Mouse (Mus musculus): ENCODE measurements around the gene Mapk1.
A peak's percentile ranks its signal among the peaks of the same experiment; 100 is the strongest.

The Mapk1 gene

DNA sequence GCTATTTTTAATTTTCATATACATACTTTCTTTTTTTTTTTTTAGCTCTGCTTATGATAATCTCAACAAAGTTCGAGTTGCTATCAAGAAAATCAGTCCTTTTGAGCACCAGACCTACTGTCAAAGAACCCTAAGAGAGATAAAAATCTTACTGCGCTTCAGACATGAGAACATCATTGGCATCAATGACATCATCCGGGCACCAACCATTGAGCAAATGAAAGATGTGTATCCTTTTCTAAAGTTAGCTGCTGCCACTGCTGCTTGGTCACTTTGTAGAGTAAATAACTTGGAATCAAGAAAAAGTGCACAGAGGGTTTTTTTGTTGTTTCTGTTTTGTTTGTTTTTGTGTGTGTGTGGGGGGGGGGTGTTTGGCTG, 32.7 kb downstream of the Mapk1 start:
- no peak for DNase-seq (ENCODE audit: low read depth)

DNA sequence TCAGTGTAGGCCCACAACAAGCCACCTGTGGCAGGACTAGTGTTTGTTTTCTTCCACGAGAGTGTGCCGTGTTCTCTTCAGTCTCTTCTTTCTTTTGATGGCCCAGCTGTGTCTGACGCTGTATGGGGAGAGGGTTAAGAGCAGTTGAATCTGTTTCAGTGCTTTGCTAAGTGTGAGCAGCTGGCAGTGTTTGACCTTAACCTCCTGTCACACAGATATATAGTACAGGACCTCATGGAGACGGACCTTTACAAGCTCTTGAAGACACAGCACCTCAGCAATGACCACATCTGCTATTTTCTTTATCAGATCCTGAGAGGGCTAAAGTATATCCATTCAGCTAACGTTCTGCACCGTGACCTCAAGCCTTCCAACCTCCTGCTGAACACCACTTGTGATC, 34.9 kb downstream of the Mapk1 start:
- DNase-seq (ENCODE audit: low read depth): no peak

DNA sequence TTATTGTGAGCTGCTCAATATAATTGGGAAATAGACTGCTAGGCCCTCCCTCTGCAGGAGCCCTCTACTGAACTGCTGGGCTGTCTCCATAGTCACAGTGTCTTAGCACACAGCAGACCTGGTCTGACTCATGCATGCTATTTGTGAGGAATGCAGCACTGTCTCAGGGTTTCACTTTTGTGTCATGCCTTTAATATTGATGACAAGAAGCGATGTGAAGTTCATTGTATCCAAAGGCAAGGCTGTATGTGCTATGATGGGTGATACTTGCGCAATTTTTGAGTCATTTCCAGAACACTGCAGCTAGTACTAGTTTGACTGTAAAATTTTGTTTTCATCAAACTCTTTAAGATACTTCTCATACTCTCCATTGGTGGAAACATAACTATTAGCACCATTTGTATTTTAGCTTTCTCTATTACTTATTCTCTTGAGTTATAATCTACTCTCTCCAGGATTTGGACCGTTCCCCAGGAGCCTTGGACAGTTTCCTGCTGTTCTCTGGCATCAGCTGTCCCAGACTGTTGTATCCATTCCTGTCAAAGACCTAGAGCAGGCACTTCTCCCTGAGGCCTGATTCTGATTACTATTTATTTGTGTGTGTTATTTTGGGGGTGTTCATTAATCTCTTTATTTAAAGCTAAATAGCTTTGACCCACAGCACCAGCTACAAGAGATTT, 41.4 kb downstream of the Mapk1 start:
- DNase-seq (ENCODE audit: low read depth): no peak

DNA sequence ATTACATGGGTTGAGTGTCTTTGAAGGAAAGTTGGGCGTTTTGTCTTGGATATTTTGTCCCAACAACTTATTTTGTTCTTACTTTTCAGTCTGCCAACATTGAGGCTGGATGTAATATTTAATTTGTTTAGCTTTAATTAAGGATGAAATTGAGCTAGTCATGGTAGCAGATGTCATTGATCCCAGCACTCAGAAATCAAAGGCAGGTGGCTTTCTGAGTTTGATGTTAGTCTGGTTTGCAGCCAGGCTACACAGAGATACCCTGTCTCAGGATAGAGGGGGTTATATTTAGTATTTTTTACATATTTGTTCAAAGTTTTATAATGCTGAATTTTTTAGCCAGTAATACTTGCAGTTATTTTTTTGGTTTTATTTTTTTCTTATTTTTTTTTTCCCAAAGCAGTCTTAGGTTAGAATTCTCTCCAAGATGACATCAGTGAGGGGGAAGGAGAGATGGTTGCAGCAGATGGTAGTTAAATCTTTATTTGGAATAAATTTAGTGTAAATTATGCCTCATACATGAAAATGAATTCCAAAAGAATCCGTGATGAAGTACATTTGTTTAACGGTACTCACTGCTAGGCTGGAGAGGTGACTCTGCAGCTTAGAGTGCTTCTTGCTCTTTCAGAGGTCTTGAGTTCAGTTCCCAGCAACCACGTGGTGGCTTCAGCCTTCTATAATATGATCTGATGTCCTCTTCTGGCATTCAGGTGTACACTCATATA, 47.0 kb downstream of the Mapk1 start:
- DNase-seq (ENCODE audit: low read depth): no peak

DNA sequence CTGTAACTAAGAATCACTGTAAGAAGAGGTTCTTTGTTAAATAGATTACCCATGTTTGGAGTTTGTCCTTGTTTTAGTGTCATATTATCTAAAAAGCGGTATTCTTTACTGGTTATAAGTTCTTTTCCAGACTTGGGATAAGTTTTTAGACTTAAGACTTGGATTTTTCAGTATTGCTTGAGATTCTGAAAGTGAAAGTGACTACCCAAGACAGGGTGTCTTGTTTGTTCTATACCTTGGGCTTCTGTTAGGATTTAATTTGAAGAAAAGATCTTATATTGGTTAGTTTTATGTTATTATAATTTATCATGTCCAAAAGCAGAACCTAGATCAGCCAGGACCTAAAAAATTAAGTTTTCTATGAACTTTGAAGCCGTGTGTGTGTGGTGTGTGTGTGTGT, 50.6 kb downstream of the Mapk1 start:
- no peak for DNase-seq (ENCODE audit: low read depth)

DNA sequence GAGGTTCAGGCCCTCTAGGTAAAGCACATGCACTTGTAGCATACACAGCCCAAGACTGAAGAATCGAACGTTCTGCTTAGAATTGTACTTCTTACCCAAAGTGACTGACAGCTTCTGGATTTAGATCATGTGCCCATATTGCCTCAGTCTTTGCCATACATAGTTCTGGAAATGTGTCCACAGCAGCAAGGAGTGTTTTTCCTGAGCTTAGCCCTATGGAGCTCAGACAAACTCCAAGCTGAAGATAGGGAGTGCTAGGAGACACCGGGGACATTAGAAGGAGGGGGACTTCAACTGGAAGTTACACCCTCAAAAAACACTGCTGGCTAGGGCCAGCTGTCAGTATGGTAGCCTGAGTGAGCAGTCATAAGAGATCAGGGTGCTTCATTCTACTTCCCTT, 57.5 kb downstream of the Mapk1 start:
- DNase-seq (ENCODE audit: low read depth): no peak

DNA sequence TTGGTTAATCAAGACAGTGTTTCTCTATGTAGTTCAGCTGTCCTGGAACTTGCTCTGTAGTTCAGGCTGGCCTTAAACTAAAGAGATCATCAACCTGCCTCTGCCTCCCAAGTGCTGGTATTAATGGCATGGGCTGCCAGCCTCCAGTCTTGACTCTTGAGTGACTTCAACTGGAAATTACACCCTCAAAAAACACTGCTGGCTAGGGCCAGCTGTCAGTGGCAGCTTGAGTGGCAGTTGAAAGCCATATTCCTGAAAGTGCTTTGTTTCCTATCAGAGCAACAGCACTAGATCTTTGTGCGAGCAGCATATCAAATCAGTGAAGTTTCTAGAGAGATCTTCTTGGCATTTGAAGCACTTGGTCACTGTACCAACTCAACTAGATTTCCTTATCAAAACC, 58.2 kb downstream of the Mapk1 start:
- DNase-seq (ENCODE audit: low read depth): no peak

DNA sequence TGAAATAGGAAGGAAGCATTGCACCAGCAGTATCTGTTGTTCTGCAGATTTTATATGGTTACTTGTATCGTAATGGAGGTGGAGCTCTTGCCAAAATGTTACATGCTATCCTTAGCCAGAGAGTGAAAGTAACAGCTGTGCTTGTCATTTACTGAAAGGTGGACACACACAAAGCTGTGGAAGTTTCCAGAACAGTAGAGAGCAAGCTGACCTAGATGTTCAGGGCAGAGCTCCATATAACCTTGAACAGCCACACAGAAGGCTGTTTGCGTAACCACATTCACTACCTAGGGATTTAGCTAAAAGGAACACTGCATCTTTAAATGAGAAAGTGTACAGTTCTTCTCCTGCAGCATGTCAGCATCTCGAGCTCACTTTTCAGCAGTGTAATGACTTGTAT, 61.1 kb downstream of the Mapk1 start:
- DNase-seq (ENCODE audit: low read depth): no peak

DNA sequence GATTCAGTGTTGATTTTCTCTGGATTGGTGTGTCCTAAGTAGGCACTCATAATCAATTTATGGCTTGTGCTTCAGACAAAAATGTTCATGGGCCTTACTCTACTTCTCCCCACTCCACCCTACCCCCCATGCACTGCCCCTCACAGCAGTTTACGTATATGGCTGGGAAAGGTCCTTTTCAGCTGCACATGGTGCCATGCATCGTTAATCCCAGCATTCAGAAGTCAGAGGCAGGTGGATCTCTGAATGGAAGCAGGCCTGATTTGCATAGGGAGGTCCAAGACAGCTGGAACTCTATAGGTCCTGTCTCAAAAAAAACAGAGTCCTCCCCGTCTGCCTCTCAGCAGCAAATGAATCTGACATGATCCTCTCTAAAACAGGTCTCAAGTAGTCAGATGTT, 62.1 kb downstream of the Mapk1 start:
- DNase-seq (ENCODE audit: low read depth): no peak

DNA sequence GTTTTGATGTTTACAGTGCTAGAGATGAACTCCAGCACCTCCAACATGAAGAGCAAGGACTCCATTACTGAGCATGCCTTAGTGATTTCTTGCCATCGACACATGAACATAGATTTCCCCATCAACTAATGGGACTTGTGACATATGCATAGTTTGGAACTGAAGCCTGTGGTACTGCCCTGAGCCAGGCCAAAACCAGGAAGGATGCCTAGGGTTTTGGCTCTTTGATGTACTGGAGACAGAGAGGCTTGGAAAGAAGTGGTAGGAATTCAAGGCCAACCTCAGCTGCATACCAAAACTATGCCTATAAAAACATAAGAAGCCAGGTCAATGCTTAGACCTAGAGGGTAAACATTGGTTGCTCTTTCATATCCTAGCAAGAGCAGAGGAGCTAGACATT, 66.7 kb downstream of the Mapk1 start:
- no peak for DNase-seq (ENCODE audit: low read depth)

DNA sequence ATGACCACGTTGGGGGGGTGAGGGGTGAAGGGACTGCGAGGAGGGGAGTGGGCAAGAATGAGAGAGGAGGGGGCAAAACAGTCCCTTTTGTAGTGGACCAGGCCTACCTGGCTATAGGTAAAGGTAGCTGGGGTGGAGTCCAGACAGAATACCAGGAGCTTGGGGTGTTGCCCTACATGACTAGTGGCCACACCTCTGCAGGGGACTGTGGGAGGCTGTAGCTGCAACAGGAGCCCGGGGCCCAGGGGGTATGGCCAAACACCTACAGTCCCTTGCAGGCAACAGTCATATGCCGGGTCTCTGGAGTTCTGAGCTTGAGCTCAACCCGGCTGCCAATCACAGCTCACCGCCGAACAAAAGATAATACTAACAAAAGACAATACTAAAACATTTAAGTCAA, 68.9 kb downstream of the Mapk1 start:
- no peak for DNase-seq (ENCODE audit: low read depth)

DNA sequence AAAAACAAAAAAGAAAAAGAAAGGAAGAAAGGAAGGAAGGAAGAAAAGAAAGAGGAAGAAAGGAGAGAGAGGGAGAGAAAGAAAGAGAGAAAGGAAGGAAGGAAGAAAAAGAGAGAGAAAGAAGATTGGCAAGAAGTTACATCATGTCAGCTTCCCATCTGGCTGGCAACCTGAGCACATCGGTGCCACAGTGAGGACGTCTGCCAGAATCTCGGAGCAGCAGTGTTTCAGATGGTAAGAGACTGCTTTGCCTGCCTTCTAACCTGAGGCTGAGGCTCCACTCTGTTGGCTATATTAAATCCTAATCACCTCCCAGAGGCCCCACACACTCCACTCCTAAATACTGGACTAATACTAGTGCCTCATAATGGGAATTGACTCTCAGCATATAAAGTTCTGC, 70.7 kb downstream of the Mapk1 start:
- no peak for DNase-seq (ENCODE audit: low read depth)

DNA sequence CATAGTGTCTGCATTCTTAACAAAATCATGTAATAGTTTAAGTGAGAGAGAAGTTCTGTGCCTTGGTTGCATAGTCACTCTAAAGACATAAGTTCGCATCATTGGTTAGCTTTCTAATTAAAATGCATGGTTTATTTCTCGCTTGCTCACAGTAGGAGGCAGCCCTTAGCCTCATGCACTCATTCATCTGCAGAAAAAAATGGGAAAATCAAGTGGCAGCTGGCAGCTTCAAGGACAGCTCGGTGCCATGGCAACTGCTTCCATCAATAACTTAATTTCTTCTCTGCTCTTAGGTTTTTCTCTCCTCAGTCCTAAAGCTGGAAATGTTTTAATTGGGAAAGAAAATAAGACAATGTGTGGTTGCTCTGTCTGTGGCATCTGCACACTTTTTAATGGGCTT, 72.4 kb downstream of the Mapk1 start:
- no peak for DNase-seq (ENCODE audit: low read depth)

DNA sequence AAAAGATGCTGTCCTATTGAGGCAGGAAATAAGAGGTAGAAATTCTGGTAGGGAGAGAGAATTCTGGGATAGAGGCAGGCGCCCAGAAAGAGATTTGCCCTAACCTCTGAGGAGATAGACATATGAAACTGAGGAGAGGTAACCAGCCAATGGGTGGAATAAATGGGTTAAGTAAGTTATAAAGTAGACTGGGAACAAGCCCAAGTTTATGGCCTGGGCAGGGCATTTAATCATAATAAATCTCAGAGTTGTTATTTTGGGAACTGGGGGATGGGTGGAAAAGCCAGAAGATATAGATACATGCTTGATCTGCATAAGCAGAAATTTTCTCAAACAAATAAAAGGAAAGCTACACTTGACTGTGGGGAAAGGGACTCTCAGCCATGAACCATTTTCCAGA, 79.2 kb downstream of the Mapk1 start:
- DNase-seq (ENCODE audit: low read depth): no peak

DNA sequence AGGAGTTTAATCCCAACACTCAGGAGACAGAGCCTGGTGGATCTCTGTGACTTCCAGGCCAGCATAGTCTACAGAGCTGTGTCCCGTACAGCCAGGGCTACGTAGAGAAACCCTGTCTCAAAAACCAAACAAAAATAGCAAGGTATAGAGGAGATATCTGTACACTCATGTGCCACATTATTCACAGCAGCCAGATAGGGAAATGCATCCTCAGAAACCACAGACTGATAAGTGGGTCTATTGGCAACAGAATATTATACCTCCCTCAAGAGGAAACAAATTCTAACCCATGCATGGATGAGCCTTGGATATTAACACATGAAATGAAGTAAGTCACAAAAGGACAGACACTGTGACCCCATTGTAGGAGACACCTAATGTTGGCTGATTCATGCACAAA, 84.4 kb downstream of the Mapk1 start:
- DNase-seq (ENCODE audit: low read depth): no peak

DNA sequence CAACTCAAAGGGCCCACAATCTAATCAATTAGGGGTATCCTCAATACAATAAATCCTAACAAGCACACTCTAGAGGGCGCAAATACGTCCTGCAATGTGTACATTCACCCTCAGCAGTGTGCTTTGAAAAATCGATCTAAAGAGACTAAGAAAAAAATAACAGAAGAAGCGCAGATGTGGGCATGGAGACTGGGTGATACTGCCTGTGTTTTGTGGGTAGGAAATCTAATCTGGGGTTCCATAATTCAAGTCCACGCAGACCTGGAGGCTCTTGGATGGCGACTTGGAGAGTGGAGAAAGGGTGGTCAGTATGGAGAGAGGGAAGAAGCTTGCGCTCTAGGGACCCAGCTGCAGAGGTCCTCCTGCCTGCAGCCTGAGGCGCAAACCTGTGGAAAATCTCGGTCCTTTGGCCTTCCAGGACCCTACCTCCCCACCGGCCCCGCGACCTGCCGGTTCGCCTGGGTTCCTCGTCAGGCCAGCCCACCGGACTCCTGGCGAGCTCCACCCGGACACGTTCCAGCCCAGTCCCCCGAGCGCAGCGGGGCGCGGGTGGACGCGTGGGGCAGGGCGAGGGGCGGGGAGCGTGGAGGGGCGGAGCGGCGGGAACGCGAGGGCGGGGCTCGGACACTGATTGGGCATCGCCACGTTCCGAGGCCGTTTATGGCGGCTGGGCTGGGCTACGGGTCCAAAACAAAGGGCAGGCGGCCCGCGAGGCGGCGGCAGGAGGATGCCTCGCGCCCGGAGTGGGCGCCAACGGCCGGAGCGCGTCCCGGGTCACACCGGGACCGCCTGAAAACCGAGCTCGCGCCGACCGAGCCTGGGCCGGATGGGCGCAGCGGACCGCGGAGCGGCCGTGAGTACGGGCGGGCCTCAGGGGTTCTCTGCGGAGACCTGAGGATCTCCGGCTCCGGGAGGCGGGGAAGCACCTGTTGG, 86.6 kb downstream of the Mapk1 start, which contains the start of gene Ypel1:
Ypel1 (plus strand) TSS at position 186 of the 933 bp plus-strand sequence.
- peak; percentile 38 for DNase-seq (ENCODE audit: low read depth)

DNA sequence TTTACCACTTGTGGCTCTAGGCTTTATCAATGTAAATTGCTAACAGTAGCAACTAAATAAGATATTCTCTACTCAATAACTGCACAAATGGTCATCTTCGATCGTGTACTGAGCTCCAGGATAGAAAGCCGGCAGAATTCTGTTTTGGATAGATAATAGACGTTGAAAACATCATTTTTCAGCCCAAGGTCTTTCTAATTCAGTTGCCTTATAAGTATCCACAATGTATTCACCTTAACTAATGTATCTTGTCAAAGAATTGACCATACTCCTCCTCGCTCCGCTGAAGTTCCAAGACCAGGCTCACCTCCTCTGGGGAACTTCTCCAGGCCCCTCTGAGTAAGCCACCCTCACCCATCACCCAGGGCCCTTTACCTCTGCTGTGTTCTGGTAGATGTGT, 87.5 kb downstream of the Mapk1 start:
- no peak for DNase-seq (ENCODE audit: low read depth)

DNA sequence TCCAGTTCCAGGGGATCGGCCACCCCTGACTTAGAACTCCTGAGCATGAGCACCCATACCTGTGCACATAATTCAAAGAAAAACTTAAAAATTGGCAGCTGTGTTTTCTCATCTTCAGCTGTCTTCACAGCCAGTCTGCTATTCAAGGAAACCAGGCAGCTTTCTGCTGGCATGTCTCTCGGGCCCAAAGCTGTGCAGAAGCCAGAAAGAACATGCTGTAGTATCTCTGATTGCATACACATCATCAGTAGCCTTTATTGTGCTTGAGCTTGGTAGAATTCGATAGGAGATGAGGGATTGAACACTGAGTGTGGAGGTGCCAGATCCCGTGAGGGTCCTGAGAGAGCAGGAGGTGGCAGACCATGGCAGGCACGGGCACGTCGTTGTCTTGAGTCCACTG, 89.8 kb downstream of the Mapk1 start:
- DNase-seq (ENCODE audit: low read depth): no peak

DNA sequence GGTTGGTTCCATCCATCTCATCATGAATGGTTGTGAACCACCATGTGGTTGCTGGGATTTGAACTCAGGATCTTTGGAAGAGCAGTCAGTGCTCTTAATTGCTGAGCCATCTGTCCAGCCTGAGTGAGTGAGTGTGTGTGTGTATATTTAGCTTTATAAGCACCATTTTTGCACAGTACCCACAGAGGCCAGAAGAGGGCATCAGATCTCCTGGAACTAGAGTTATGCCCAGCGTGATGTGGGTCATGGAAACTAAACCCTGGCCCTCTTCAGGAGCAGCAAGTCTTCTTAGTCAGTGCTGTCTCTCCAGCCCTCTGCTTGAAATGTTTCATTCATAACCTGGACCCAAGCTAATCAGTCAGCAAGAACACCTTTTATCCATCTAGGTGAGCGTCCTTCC, 93.1 kb downstream of the Mapk1 start:
- no peak for DNase-seq (ENCODE audit: low read depth)

DNA sequence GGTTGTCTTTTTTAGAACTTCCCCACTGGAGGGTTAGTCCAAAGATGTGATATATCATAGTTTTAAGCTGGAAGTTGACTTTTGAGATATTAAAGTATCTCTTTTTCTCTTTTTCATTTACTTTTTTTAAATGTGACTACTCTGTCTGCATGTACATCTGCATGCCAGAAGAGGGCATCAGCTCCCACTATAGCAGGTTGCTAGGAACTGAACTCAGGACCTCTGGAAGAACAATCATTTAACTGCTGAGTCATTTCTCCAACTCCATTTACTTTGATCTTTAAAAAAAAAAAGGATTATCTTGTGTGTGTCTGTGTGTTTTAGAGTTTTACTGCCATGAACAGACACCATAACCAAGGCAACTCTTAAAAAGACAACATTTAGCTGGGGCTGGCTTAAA, 93.7 kb downstream of the Mapk1 start:
- DNase-seq (ENCODE audit: low read depth): no peak

DNA sequence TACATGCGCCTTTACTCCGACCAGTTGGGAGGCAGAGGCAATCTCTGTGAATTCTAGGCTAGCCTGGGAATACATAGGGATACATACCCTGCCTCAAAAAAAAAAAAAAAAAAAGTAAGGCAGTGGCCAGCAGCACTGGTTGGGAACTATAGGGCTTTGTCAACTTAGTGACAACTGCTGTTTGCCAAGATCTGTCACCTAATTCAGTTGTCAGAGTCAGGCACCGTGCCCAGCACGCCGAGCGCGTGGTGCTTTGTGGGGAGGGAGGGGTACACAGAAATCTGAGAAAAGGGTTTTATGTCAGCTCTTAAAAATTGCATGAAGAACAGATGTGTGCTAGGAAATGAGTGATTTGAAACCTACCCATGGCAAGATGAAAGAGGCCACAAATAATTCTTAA, 94.9 kb downstream of the Mapk1 start:
- no peak for DNase-seq (ENCODE audit: low read depth)

DNA sequence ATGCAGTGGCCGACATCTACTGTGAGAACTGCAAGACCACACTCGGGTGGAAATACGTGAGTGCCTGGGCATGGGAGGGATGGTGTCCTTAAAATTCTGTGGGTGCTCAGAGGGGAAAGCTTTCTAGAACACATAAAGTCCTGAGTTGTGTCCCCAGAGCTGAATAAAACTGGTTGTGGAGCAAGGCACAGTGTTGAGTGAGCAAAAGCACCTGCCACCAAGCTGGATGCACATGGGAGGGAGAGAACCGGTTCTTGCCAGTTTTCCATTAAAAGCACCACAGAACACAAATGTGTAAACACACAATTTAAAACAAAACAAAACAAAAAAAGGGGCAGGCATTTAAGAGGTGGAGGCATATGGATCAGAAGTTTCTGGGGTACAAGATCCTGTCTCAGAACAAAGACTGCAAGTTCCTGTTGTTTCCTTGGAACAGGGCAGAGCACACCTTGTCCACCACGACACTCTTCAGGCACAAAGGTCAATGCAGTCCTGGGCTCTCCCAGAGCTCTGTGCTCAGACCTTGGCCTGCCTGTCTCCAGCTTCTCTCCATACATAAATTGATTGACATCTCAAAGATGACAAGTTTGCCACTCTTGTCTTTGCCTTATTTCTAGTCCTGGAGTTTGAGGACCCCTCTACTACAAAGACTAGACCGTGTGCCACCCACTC, 99.1 kb downstream of the Mapk1 start:
- DNase-seq (ENCODE audit: low read depth): no peak

All from c-Kit-positive CD71-positive TER-119-negative erythroid progenitor cells, embryonic 14.5 days (primary cell).